Mouse (Mus musculus): ENCODE results near the gene Ddx4.

The Ddx4 gene

DNA sequence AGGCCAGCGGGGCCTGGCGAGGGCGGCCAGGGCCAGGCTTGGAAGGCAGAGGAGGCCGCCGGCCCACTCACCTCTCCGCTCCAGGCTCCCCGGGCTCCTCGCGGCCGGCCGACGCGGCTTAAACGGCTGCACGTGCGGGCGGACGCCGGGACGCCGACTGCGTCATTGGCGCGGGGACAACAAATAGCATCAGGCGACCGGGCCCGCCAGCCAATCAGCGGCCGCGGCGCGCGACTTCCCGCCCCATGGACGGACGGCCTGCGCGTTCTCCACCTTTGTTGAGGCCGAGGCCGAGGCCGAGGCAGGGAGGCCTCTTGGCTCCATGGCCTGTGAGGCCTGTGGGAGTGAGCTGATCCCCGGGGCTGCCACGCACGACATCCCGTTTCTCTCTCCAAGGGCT is at the start of gene Ddx4:
Gene Ddx4, minus strand, starts transcription at position 271 of the 400 bp plus-strand sequence.
- no peak for DNase-seq (ENCODE audit: low spot score in 2 of 2)

DNA sequence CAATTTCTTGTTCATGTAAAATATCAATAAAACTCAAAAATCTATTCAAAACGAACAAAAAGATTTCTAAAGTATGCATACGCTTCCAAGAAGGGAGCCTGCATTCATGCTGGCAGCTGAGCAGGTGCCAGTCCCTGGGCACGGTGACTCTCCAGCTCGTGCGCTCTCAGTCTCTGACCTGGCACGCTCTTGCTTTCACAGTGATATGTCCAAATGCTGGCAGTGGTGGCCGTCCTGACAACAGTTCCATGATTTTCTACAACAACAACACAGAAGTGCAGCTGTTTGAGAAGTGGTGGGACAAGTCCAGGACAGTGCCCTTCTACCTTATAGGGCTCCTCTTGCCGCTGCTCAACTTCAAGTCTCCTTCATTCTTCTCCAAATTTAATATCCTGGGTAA is 49.0 kb upstream of the Ddx4 start:
- no peak for DNase-seq (ENCODE audit: low spot score in 2 of 2)

DNA sequence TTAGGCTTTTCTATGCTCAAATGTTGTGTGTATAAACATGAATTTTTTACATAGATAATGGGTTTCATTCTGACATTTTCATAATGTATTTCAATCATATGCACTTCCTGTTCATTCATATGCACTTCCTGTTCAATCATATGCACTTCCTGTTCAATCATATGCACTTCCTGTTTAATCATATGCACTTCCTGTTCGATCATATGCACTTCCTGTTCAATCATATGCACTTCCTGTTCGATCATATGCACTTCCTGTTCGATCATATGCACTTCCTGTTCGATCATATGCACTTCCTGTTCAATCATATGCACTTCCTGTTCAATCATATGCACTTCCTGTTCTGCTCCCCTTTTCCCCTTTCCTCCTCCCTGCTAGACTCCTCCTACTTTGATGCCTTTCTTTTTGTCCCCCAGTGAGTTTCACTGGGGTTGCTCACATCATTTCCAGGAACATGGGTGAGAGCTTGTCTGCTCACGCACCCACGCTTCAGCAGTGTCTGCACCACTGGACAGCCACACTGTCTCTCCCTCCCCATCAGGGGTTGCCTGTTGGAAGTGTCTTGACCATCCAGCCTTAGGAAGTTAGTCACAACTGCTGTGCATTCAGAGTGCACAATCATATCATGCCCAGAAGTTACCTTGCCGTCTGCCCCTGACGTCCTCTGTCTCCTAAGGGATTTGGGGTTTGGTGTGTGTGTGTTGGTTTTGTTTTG is 43.4 kb upstream of the Ddx4 start:
- DNase-seq (ENCODE audit: low spot score in 2 of 2) = no peak

DNA sequence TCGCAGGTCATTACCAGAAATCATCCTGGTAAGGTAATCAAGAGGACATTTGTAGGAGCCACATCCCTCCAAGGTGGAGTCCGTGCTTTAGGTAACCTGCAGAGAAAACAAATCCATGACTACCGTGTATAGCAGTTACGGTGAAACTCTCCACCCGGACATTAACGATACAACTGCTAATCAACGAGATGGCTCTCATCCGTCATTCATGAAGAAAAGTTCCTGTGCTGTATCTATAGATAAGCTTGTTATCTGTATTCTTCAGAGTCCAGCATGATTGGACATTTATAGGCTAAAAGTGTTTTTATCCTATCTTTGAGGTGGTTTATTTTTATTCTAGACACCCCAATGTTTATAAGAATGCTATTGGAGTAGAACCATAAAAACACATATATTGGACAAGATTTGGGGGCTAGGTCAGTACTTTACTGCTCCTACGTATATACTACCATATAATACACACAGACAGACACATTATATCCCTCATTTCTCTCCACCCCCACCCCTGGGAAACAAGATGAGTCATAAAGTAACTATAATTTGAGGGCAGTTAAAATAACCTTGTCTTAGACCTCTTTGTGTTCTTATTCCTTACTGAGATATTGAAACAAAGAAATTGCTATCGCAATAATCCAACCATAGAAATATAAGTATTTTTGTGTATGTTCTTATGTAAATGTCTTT is 40.7 kb upstream of the Ddx4 start:
- DNase-seq (ENCODE audit: low spot score in 2 of 2) = no peak

DNA sequence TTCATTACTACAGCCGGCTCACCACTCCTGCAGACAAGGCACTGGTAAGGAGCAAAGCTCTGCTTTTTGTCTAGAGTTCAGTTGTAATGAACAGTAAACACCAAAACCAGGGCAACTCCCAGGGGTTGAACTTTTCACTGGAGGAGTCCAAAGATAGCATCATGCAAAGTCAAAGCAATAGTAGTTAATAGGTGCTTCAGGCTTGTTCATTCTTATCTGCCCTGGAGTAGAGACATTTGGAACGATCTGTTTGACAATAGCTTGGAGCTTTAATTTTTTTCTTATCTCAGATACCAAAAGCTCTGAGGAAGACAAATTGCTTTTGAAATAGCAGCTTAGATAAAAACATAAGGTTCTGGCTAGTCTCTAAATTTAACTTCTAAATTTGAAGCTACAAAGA is 33.9 kb upstream of the Ddx4 start:
- no peak for DNase-seq (ENCODE audit: low spot score in 2 of 2)

DNA sequence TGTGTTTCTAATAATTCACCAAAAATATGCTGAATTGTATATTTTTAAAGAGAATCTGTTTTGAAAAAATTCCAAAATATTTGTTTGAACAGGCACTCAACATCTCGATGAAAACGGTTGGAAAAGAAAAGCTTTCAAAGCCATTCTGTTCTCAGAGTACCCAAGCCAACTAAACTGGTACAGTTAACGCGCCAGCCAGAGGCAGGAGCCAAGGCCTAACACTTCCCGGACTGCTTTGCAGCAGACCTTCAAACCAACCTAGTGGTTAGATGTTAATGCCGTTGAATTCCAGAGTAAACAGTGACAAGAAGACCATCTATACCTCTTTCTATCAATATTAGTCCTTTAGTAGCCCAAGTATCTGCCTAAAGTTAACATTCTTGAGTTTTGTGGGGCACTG is 31.7 kb upstream of the Ddx4 start:
- no peak for DNase-seq (ENCODE audit: low spot score in 2 of 2)

DNA sequence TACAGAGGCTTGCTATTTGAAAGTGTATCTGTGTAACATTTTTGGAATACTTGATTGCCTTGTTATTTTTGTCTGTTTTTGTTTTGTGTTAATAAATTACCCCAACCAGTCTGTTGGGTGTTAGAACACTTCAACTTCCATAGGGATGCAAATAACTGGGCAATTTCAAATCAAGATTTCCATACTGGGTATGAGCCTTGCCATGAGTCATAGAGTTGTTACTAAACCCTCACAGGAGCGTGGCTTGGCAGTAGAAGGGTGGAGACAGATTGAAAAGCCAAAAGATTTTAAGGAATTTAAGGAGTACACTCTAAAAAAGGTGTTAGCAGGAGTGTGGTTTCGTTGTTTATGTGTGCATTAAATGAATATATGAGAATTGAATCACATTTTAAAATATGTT is 31.0 kb upstream of the Ddx4 start:
- no peak for DNase-seq (ENCODE audit: low spot score in 2 of 2)

DNA sequence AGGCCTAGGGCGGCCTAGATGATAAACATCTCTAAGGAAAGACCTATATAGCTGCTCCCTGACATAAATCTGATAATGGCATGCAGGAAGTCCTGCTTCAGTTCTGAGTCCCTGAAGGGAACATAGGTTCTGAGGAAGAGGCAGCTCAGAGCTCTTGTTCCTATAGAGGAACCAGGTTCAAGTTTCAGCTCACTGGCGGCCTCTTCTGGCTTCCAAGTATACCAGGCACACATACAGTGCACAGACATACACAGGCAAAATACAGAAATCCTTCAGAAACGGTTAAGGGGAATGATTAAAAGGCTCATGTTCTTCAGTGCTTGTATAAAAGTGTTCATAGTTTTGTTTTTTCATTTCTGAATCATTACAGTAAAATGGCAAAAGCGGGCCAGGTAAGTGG is 25.9 kb upstream of the Ddx4 start:
- DNase-seq (ENCODE audit: low spot score in 2 of 2) = no peak

DNA sequence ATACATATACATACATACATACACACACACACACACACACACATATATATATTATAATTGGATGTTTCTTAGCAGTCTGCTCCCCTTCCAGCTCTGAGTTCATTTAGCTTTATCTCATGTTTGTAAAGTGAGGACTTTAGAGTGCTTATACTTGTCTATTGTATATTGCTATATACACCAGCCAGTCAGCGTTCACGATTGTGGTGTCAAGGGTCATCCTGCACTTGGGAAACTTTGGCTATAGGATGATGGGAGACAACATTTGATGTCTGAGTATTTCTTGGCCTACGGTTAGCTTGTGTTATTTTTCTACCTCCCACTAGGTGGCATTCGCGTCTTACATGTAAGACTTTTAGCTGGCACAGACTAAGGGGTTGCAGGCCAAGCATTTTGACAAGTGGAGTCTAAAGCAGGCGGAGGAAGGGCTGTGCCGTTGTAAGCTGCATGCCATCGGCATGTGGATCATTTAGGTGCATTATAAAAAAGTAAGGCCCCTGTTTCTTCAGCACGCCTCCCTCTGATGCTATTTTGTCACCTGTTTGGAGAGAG is 21.7 kb upstream of the Ddx4 start:
- DNase-seq (ENCODE audit: low spot score in 2 of 2) = peak in 1 of 2 experiments; percentile 45

DNA sequence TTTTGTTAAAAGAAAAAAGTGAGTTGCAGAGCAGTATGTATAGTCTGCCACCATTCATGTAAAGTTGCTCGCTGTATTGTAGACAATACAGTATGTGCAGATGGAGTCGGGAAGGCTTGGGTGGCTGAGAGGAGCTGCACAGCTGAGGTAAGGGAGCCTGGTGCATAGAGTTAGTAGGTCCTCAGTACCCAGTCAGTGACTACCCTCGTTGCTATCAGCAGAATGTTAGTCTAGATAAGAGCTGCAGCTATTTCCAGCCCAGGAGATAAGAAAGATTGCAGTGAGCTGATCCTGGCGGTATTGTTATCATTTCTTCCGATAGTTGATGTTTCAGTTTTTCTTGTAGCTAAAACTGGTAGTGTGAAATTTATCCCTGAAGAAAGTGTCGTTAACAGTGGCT is 20.5 kb upstream of the Ddx4 start:
- no peak for DNase-seq (ENCODE audit: low spot score in 2 of 2)

DNA sequence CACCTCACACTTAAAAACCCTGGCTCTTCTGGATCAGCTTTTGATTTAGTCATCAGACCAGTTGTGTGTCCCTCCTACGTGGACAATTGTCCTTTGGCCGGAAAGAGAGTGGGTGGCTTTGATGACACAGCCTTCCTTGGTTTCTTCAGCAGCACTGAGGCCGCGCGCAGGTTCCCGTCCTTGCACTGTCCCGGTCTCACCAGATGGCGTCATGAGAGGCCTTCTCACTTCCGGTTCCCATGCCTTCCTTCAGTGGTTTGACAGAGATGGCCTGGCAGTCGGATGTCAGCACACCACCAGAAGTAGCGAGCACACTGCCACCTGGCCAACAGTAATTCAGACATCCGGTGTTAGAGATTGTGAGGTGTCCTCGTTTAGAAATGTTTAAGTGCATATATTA is 19.4 kb upstream of the Ddx4 start:
- no peak for DNase-seq (ENCODE audit: low spot score in 2 of 2)

DNA sequence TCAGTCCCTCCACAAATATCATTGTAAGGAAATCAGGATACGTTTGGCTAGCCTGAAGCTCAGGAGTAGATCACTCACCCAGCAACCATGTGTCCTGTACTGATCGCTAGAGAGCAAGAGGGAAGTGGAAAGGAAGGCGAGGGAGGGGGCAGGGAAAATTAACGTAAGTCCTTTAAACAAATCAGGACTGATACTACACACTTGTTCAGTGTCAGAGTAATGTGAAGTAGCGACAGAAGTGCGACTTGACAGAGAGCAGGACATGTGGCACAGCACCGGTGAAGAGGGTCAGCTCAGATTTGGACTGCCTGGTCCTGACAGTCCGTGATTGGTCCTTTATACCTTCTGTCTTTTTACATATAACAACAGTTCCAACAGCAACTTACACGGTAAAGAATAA is 14.9 kb upstream of the Ddx4 start:
- DNase-seq (ENCODE audit: low spot score in 2 of 2) = no peak

DNA sequence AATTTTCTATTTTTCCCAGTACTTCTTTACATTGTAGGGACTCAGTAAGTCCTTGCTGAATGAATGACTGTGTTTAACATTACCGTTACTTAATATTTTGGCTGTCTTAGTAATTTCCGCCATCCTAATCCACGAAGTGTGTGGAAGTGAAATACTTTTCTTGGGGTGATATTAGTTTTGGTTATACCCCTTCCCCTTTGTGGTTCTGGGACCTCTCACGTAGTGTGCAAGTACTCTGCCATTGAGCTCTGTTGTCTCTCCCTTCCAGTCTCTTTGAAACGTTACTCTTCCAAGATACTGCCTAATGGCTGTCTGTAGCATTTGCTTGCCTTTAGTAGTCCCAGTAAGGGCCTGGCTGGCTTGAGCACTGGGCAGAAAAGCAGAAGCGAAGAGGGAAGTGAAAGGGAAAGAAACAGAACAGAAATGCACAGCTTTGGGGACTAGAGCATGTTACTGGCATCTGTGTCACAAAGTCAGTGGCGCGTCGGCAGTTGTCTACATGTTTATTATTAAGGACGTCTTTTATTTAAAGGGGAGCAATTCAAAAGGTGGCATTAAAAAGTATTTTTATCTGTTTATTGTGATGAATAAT is 14.3 kb upstream of the Ddx4 start:
- no peak for DNase-seq (ENCODE audit: low spot score in 2 of 2)

DNA sequence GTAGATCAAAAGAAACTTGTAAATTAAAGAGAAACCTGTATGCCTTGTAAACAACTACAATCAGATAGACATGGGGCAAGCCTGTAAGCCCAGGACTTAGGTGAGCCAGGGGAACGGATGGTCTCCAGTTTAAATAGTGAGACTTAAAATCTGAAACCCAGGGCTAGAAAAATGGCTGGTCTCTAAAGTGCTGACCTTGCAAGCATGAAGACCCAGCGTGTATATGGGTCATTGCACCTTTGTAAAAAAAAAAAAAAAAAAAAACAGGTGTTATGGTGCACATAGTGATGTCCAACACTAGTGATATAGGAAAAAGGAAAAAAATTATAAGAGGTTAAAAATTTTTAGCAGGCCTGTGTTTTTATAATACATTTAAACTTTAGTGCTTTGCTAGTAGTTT is 9.4 kb upstream of the Ddx4 start:
- no peak for DNase-seq (ENCODE audit: low spot score in 2 of 2)

DNA sequence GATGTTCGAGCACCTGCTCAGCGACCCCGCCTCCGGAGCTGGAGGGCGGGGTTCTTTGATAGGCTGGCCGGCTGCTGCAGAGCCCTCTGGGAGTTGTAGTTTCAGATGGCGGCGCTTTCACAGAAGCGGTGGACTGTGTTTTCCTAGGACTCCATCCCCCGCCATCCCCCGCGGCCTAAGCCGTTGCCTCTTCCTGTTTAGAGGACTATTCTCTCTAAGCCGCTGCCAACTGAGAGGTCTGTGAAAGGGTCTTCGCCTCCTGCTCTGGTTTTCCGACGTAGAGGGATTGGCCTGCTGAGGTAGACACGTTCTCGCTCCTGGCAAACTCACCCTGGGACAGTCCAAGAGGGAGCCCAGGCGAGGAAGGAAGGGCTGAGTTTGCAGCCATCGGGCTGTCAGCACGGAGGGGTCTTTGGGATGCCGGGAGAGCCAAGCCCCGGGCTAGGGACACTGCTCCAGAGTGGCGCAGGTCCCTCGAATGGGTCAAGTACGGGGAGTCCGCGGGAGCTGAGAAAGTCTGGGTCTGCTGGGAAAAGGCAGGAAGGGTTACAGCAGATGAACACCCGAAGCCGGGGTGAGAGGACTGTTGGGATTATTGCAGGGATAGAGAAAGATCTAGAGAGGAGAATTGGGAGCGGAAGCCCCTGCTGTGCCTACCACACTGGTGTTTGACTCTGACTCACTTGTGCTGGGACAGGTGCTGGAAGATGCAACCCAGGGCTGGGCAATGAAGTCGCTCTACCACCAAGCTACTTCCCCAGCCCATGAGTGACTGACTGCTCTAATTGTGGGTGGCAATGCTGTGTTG is 8.5 kb upstream of the Ddx4 start, which contains the start of gene Slc38a9:
Gene Slc38a9, plus strand, starts transcription at position 178 of the 808 bp plus-strand sequence.
- peak; percentile 77 to 90 for DNase-seq (ENCODE audit: low spot score in 2 of 2)

DNA sequence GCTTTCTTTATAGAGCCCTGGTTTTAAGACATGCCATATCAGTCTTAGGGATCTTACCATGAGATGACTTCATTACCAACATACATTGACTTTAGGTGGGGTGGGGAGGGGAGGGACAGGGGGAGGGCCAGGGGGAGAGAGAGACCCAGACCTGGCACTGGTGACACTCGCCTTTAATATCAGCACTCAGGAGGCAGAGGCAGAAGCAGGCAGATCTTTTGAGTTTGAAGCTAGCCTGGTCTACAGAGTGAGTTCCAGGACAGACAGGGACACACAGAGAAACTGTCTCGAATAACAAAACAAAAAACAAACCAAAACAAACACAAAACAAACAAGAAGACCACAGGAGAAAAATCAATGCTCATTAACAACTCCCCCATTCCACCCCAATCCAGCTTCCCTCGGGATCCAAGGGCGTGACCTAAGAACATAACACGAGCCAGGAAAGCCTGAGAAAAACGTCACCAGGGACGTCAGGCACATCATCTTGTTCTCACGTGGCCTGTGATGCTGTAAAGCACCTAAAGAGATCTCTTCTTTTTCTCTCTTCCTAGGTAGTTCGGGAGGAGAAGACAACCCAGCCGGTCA is 7.8 kb upstream of the Ddx4 start:
- DNase-seq (ENCODE audit: low spot score in 2 of 2) = no peak

DNA sequence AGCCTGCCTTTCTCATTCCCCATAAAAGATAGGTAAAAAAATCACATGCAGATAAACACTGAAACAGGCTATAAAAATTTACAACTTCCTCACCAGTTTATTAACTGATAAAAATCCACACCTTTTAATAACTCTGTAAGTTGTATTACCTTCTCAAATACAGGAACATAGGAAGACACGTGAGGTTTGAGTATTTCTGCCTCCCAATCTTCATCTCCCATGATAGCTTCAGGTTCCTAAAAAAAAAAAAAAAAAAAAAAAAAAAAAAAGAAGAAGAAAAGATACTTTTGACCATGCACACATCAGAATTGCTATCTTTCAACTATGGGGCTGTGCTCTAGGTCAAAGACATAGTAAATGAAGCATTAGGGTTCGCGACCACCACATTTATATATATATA is 1.1 kb downstream of the Ddx4 start:
- no peak for DNase-seq (ENCODE audit: low spot score in 2 of 2)

DNA sequence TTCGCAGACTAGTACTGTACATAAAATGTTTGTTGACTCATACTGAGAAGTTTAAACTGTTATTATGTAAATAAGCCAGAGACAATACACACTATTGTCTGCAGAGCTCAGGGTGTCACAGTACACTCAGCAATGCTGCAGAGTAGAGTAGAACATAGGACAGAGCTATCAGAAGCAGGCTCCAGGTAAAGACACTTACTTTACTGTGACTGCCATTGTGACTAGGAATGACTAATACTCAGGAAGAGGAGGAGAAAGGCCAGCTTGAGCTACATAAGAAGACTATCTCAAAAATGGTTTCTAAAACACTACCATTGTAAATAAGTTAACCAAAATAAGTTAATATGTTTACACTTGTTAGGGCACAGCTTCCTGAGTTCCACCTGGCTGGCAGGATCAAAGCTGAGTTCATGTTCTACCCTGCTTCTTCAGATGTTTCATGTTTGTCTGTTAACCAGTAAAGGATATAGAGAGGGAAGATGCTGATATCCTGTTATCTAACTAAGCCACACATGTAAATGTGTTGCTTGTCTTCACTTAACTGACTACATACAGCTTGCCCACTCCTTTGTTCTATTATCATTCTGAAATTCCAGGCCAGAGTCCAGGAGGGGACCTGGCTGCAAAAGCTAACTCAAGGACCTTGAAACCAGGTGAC is 6.6 kb downstream of the Ddx4 start:
- no peak for DNase-seq (ENCODE audit: low spot score in 2 of 2)

DNA sequence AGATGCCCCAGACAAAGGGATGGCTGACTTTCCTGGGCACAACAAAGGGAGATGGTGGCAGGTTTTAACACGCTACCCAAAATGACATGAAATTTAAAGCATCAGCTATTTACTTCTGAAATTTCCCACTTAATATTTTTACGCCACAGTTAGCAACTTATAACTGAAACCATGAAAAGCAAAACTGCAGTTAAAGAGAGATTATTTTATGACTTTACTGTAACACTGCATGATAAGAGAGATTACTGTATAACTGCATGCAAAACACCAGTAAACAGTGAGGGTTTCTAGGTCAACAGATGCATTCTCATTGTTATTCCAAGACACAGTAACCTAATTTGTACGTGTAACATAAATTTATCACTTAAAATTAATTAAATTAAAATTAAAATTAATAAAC is 7.3 kb downstream of the Ddx4 start:
- no peak for DNase-seq (ENCODE audit: low spot score in 2 of 2)

DNA sequence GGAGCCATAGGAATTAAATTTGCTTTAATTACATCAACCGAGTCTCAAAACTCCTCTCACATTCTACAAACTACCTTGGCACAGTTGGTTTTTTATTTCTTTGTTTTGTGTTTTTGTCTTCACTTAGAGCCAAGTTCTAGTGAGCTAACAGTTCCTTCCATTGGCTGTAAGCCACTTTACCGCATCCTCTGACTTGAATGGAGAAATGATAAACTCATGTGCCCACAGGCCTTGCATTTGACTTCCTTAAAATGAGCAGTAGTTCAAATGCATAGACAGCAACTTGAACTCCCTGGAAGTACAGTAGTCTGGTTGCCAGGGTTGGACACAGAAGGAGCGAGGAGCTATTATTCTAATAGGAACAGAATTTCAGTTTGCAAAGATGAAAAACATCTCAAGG is 9.4 kb downstream of the Ddx4 start:
- no peak for DNase-seq (ENCODE audit: low spot score in 2 of 2)

DNA sequence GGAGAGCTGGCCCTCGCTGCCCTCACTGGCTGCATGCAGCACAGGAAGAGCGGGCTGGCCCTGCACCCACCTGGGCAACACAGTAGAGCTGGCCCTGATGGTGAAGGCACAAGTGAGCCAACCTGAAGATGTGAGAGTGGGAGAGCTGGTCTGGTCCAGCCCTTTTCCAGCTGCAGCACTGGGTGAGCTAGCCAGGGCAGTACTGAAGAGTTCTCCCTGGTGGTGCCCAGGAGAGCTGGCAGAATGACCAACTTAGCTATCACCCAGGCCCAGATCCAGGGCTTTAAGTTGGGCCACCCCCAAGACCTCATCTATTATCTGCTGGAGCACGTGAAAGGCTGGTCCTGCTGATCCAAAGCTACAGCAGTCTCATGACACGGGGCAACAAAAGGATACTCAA is 13.2 kb downstream of the Ddx4 start:
- no peak for DNase-seq (ENCODE audit: low spot score in 2 of 2)

Measured in cerebellum, postnatal 4 days (tissue).